Mouse (Mus musculus) embryonic facial prominence, embryonic 12.5 days (tissue): ENCODE measurements around the gene Cpsf4l. TPM values are rescaled to one million over a fixed set of nuclear protein-coding genes. Genes with fewer than 3 reads are reported as not detected.

Experiments used
- ATAC-seq: fragments of 200-750 bp; cut with Nextera tagmentation; 2 replicates; pipeline ENCODE4 v1.8.0; 2017; ENCODE audit not compliant: insufficient number of reproducible peaks, insufficient read depth, low FRiP score, low TSS enrichment
- H3K27ac ChIP-seq: fragments of 300-500 bp; sonication (generic); 2 replicates; pipeline ENCODE4 v1.5.1; 2016; ENCODE audit warnings: mild to moderate bottlenecking
- H3K27me3 ChIP-seq: fragments of 300-500 bp; sonication (generic); 2 replicates; pipeline ENCODE4 v1.6.1; 2016; ENCODE audit warnings: mild to moderate bottlenecking, moderate library complexity
- H3K36me3 ChIP-seq: fragments of 300-500 bp; sonication (generic); 2 replicates; pipeline ENCODE4 v1.6.1; 2016; ENCODE audit warnings: mild to moderate bottlenecking
- H3K4me1 ChIP-seq: fragments of 300-500 bp; sonication (generic); 2 replicates; pipeline ENCODE4 v1.6.1; 2016
- H3K4me2 ChIP-seq: fragments of 300-500 bp; sonication (generic); replicated peaks from 2 replicates; pipeline ENCODE4 v1.6.1; 2016; ENCODE audit warnings: mild to moderate bottlenecking, moderate library complexity
- H3K4me3 ChIP-seq: fragments of 300-500 bp; sonication (generic); 2 replicates; pipeline ENCODE4 v1.5.1; 2016; ENCODE audit warnings: mild to moderate bottlenecking
- H3K9ac ChIP-seq: fragments of 300-500 bp; sonication (generic); 2 replicates; pipeline ENCODE4 v1.6.1; 2016; ENCODE audit warnings: mild to moderate bottlenecking, moderate library complexity
- H3K9me3 ChIP-seq: fragments of 300-500 bp; sonication (generic); 2 replicates; pipeline ENCODE4 v1.6.1; 2016; ENCODE audit warnings: mild to moderate bottlenecking, moderate library complexity
- WGBS: fragments of 180-500 bp; shearing (Covaris S2); methylation state at CpG from one replicate; pipeline ENCODE4 v1.1.7; 2016; 5-methylcytosine and 5-hydroxymethylcytosine counted together
- polyA plus RNA-seq: library from polyadenylated mRNA; unstranded; fragments of >200 nt; fragmentation: Nextera tagmentation; extraction: Ambion mirVana; gene quantifications from 2 replicates; pipeline ENCODE4 v1.2.1, GENCODE M21; 2016

Gene Cpsf4l
- polyA plus RNA-seq, 1 experiment from 2014 or later: 0.37 TPM

GRCm38 (mm10) chr11:113691851-113692250 lies 18.0 kb downstream of the Cpsf4l start:
- Histone ChIP-seq H3K27me3 (no peaks in the 10 kb centered on the region), H3K27ac (no peak overlapping the region), H3K4me1 (no peaks in the 10 kb centered on the region), H3K4me2 (no peak overlapping the region), H3K9me3 (no peaks in the 10 kb centered on the region), H3K4me3 (no peak overlapping the region), H3K36me3 (peaks cover 87% of the 10 kb centered on the region), H3K9ac (no peak overlapping the region)
- no peak for ATAC-seq
- WGBS: 78% methylated on average over 3 of the region's 3 CpGs

GRCm38 (mm10) chr11:113691318-113691717 lies 18.5 kb downstream of the Cpsf4l start:
- no peak overlapping the region for H3K4me3 ChIP-seq
- H3K9ac ChIP-seq: no peak overlapping the region
- 0 out of 2 replicates have a peak, but pooled peaks cover 4% of the 10 kb centered on the region for H3K4me1 ChIP-seq
- WGBS: 82% methylated on average over 5 of the region's 5 CpGs
- peaks cover 82% of the 10 kb centered on the region for H3K36me3 ChIP-seq
- H3K9me3 ChIP-seq: no peaks in the 10 kb centered on the region
- no peak overlapping the region for H3K4me2 ChIP-seq
- H3K27ac ChIP-seq: no peak overlapping the region
- no peaks in the 10 kb centered on the region for H3K27me3 ChIP-seq
- no peak for ATAC-seq

GRCm38 (mm10) chr11:113690506-113690905 lies 19.3 kb downstream of the Cpsf4l start:
- H3K4me2 ChIP-seq: no peak overlapping the region
- no peaks in the 10 kb centered on the region for H3K27me3 ChIP-seq
- H3K36me3 ChIP-seq: peaks cover 73% of the 10 kb centered on the region
- H3K4me1 ChIP-seq: peaks cover 6% of the 10 kb centered on the region; the same call in 1 of the 2 replicates
- no peak overlapping the region for H3K27ac ChIP-seq
- no peak overlapping the region for H3K4me3 ChIP-seq
- 95% methylated on average over 12 of the region's 12 CpGs for WGBS
- no peak overlapping the region for H3K9ac ChIP-seq
- no peak for ATAC-seq
- no peaks in the 10 kb centered on the region for H3K9me3 ChIP-seq

GRCm38 (mm10) chr11:113687031-113687430 lies 22.8 kb downstream of the Cpsf4l start:
- H3K9ac ChIP-seq: no peak overlapping the region
- 70% methylated on average over 2 of the region's 2 CpGs for WGBS
- no peak for ATAC-seq
- H3K4me2 ChIP-seq: no peak overlapping the region
- H3K27ac ChIP-seq: no peak overlapping the region
- H3K4me1 ChIP-seq: peaks cover 21% of the 10 kb centered on the region
- H3K4me3 ChIP-seq: no peak overlapping the region
- no peaks in the 10 kb centered on the region for H3K9me3 ChIP-seq
- H3K27me3 ChIP-seq: no peaks in the 10 kb centered on the region
- H3K36me3 ChIP-seq: peaks cover 40% of the 10 kb centered on the region

- Histone ChIP-seq H3K27ac (peak overlapping the region; percentile 97; the same call in 1 of the 2 replicates), H3K4me2 (peak overlapping the region; percentile 81), H3K9ac (peak overlapping the region; percentile 93), H3K27me3 (no peaks in the 10 kb centered on the region), H3K4me1 (peaks cover 26% of the 10 kb centered on the region), H3K4me3 (peak overlapping the region; percentile 99), H3K36me3 (peaks cover 22% of the 10 kb centered on the region), H3K9me3 (no peaks in the 10 kb centered on the region)
- no peak for ATAC-seq
- WGBS: 43% methylated on average over 25 of the region's 25 CpGs
Measured at GRCm38 (mm10) chr11:113684707-113685426, 24.9 kb downstream of the Cpsf4l start.

- Histone ChIP-seq H3K9ac (peak within 1 kb of the TSS; percentile 93), H3K4me3 (peak within 1 kb of the TSS; percentile 99), H3K27ac (peak within 1 kb of the TSS; percentile 97), H3K9me3 (no peaks in the 10 kb centered on the region), H3K4me1 (peaks cover 26% of the 10 kb centered on the region), H3K4me2 (peak within 1 kb of the TSS; percentile 81), H3K27me3 (no peaks in the 10 kb centered on the region), H3K36me3 (peaks cover 15% of the 10 kb centered on the region)
- ATAC-seq: peak; percentile 89
- under 1% methylated on average over 72 of the region's 73 CpGs for WGBS
Measured at GRCm38 (mm10) chr11:113683957-113684706, 25.7 kb downstream of the Cpsf4l start, which contains the start of the genes Fam104a and D11Wsu47e. TSS of gene Fam104a (minus strand) at chr11:113684155. TSS of gene D11Wsu47e (plus strand) at chr11:113684412.

GRCm38 (mm10) chr11:113683627-113683956 lies 26.2 kb downstream of the Cpsf4l start:
- peak overlapping the region; percentile 81 for H3K4me2 ChIP-seq
- ATAC-seq: peak; percentile 68; the same call in 1 of the 2 replicates
- H3K4me3 ChIP-seq: peak overlapping the region; percentile 99
- peak overlapping the region; percentile 93 for H3K9ac ChIP-seq
- H3K9me3 ChIP-seq: no peaks in the 10 kb centered on the region
- H3K36me3 ChIP-seq: peaks cover 10% of the 10 kb centered on the region
- WGBS: under 1% methylated on average over 32 of the region's 38 CpGs
- peak overlapping the region; percentile 97 for H3K27ac ChIP-seq
- no peaks in the 10 kb centered on the region for H3K27me3 ChIP-seq
- H3K4me1 ChIP-seq: peaks cover 26% of the 10 kb centered on the region

- ATAC-seq: peak; percentile 48
- H3K9me3 ChIP-seq: no peaks in the 10 kb centered on the region
- peak overlapping the region; percentile 93 for H3K9ac ChIP-seq
- peak overlapping the region; percentile 99 for H3K4me3 ChIP-seq
- 2% methylated on average over 38 of the region's 38 CpGs for WGBS
- H3K27me3 ChIP-seq: no peaks in the 10 kb centered on the region
- H3K27ac ChIP-seq: peak overlapping the region; percentile 97
- H3K4me1 ChIP-seq: peaks cover 26% of the 10 kb centered on the region
- H3K4me2 ChIP-seq: peak overlapping the region; percentile 81
- H3K36me3 ChIP-seq: peaks cover 4% of the 10 kb centered on the region; the same call in 1 of the 2 replicates
Measured at GRCm38 (mm10) chr11:113682897-113683626, 26.8 kb downstream of the Cpsf4l start.

GRCm38 (mm10) chr11:113681979-113682378 lies 27.8 kb downstream of the Cpsf4l start:
- peak overlapping the region; percentile 81 for H3K4me2 ChIP-seq
- H3K4me1 ChIP-seq: peaks cover 26% of the 10 kb centered on the region
- no peak for ATAC-seq

GRCm38 (mm10) chr11:113680954-113681353 lies 28.9 kb downstream of the Cpsf4l start:
- Histone ChIP-seq H3K27ac (no peak overlapping the region), H3K9ac (no peak overlapping the region), H3K9me3 (no peaks in the 10 kb centered on the region), H3K27me3 (no peaks in the 10 kb centered on the region), H3K4me2 (no peak overlapping the region), H3K36me3 (peaks cover 12% of the 10 kb centered on the region), H3K4me3 (no peak overlapping the region), H3K4me1 (peaks cover 22% of the 10 kb centered on the region)
- WGBS: 87% methylated on average over 2 of the region's 2 CpGs
- no peak for ATAC-seq

More at GRCm38 (mm10) chr11:113681979-113682378, 27.8 kb downstream of the Cpsf4l start:
- no peaks in the 10 kb centered on the region for H3K9me3 ChIP-seq
- H3K27me3 ChIP-seq: no peaks in the 10 kb centered on the region
- peaks cover 2% of the 10 kb centered on the region for H3K36me3 ChIP-seq
- H3K27ac ChIP-seq: no peak overlapping the region
- no peak overlapping the region for H3K9ac ChIP-seq
- H3K4me3 ChIP-seq: no peak overlapping the region

- Histone ChIP-seq H3K27ac (no peak overlapping the region), H3K4me2 (no peak overlapping the region), H3K27me3 (no peaks in the 10 kb centered on the region), H3K9me3 (no peaks in the 10 kb centered on the region), H3K36me3 (peaks cover 30% of the 10 kb centered on the region), H3K4me1 (peaks cover 11% of the 10 kb centered on the region), H3K4me3 (no peak overlapping the region), H3K9ac (no peak overlapping the region; the same call in 1 of the 2 replicates)
- ATAC-seq: no peak
- 86% methylated on average over 8 of the region's 8 CpGs for WGBS
Measured at GRCm38 (mm10) chr11:113678373-113678772, 31.4 kb downstream of the Cpsf4l start.
